Mouse (Mus musculus) liver, adult 2 months (tissue): Measurements from ENCODE around the gene Tmem39b.

Experiments
- CTCF ChIP-seq: fragments of 200-500 bp; IDR thresholded peaks from 2 replicates; pipeline ENCODE4 v1.5.1; 2011; ENCODE audit warnings: low read depth, low read length, control low read depth
- POLR2A ChIP-seq: fragments of 200-500 bp; IDR thresholded peaks from 2 replicates; pipeline ENCODE4 v1.6.1; 2011; ENCODE audit warnings: low read length, control low read depth; ENCODE audit not compliant: insufficient read depth; ENCODE audit errors: extremely low read depth

- TF ChIP-seq CTCF (no peak), POLR2A (no peak)
These were observed 13.0 kb upstream of the Tmem39b start for GRCm38 (mm10) chr4:129709486-129710129.
